Comparison of ENCODE assay signal across 8 mouse cellular contexts in the genomic region with DNA sequence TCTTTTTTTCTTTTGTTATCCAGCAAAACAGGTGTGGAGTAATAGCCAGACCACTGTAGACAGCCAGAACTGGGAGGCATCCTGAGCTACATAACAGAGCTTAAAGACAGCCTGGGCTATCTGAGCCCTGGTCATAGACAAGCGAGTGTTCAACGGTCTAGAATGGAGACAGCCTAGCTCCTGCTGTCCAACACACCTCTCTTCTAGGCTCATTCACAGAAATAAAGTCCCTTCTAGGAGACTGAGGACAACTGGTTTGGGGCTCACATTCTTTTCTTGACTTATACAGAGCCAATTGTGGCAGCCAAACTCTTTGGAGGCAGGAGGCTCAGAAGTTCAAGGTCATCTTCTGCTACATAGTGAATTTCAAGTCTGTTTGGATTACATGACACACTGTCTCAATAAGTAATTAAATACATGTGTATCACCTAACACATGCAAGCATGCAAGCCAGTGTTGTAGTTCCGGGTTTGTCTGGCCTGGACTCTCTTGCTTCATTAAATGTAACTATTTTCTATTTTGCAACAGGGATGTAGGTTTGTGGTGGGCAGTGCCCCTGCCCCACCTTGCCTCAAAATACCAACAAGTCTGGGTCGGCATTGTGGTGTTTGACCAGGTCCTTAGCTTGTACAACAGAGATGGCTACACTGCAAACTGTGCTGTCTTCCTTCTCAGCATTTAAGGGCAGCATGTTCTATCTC. TPM values are rescaled to one million over a fixed set of nuclear protein-coding genes. Genes with fewer than 3 reads are reported as not detected.
DNase-seq lines count a peak whose midpoint lies in the region; ATAC-seq and TF ChIP-seq lines count a peak whose summit lies in the region.

No protein-coding gene starts in this region.

- H3K9ac ChIP-seq in heart, postnatal 0 days (replicated peaks; ENCODE audit: low read depth, low read length) = peak overlapping the region; percentile 60
- no peak overlapping the region; the same call in 1 of the 2 replicates for H3K9ac ChIP-seq in hindbrain, embryonic 16.5 days (ENCODE audit: low read depth, low read length)
- no peak overlapping the region for H3K9ac ChIP-seq in midbrain, embryonic 14.5 days (replicated peaks; ENCODE audit: low read length)

- no peak for ATAC-seq in heart, postnatal 0 days (ENCODE audit: insufficient read depth, low read depth)
- ATAC-seq in activated CD4-positive, CD25-positive, alpha-beta regulatory T cell, adult 4 months = peak; percentile 26
- ATAC-seq in hindbrain, embryonic 16.5 days = no peak
- no peak for ATAC-seq in midbrain, embryonic 14.5 days (ENCODE audit: low FRiP score, low TSS enrichment)

- H3K27ac ChIP-seq in heart, postnatal 0 days (ENCODE audit: low read depth) = peak overlapping the region; percentile 63
- H3K27ac ChIP-seq in hindbrain, embryonic 16.5 days (ENCODE audit: low read depth, low read length) = no peak overlapping the region
- H3K27ac ChIP-seq in midbrain, embryonic 14.5 days (replicated peaks; ENCODE audit: low read depth, low read length) = no peak overlapping the region

- H3K27me3 ChIP-seq in heart, postnatal 0 days (ENCODE audit: control insufficient read depth, insufficient read depth, low read length) = no peaks in the 10 kb centered on the region
- no peaks in the 10 kb centered on the region for H3K27me3 ChIP-seq in hindbrain, embryonic 16.5 days (replicated peaks; ENCODE audit: control insufficient read depth, insufficient read depth, low read length)
- no peaks in the 10 kb centered on the region for H3K27me3 ChIP-seq in midbrain, embryonic 14.5 days (ENCODE audit: control insufficient read depth, insufficient read depth, low read length)

- peaks cover 9% of the 10 kb centered on the region; the same call in 1 of the 2 replicates for H3K4me1 ChIP-seq in heart, postnatal 0 days (ENCODE audit: control insufficient read depth, insufficient read depth)
- no peaks in the 10 kb centered on the region for H3K4me1 ChIP-seq in hindbrain, embryonic 16.5 days (ENCODE audit: control insufficient read depth, insufficient read depth, low read depth, low read length)
- H3K4me1 ChIP-seq in midbrain, embryonic 14.5 days (ENCODE audit: control insufficient read depth, insufficient read depth, low read length) = no peaks in the 10 kb centered on the region

- H3K9me3 ChIP-seq in heart, postnatal 0 days (replicated peaks; ENCODE audit: control insufficient read depth, low read length) = no peaks in the 10 kb centered on the region
- no peaks in the 10 kb centered on the region for H3K9me3 ChIP-seq in hindbrain, embryonic 16.5 days (ENCODE audit: control insufficient read depth, low read length)
- H3K9me3 ChIP-seq in midbrain, embryonic 14.5 days (ENCODE audit: control insufficient read depth, low read length) = no peaks in the 10 kb centered on the region

- peak overlapping the region; percentile 80 for H3K4me2 ChIP-seq in heart, postnatal 0 days (ENCODE audit: low read depth, low read length)
- peak overlapping the region; percentile 70 for H3K4me2 ChIP-seq in hindbrain, embryonic 16.5 days (ENCODE audit: low read length)
- peak overlapping the region; percentile 68 for H3K4me2 ChIP-seq in midbrain, embryonic 14.5 days (ENCODE audit: low read length)

- TF ChIP-seq EP300 in heart, postnatal 0 days (IDR thresholded peaks at IDR 0.05; ENCODE audit: low read depth) = no peak

- TF ChIP-seq CTCF in heart, postnatal 0 days (IDR thresholded peaks at IDR 0.05; ENCODE audit: low read depth) = no peak

- 50% methylated on average over 4 of the region's 4 CpGs for WGBS in heart, postnatal 0 days
- WGBS in hindbrain, embryonic 16.5 days = 73% methylated on average over 4 of the region's 4 CpGs
- WGBS in midbrain, embryonic 14.5 days = 80% methylated on average over 4 of the region's 4 CpGs

- H3K4me3 ChIP-seq in heart, postnatal 0 days (ENCODE audit: low read depth, low read length) = peak overlapping the region; percentile 55
- H3K4me3 ChIP-seq in hindbrain, embryonic 16.5 days (ENCODE audit: low read length) = peak overlapping the region; percentile 49
- peak overlapping the region; percentile 44; the same call in 1 of the 2 replicates for H3K4me3 ChIP-seq in midbrain, embryonic 14.5 days (replicated peaks; ENCODE audit: low read depth, low read length)

- DNase-seq in heart, postnatal 0 days (ENCODE audit: low spot score) = no peak
- no peak for DNase-seq in heart, postnatal 14 days
- DNase-seq in midbrain, embryonic 14.5 days = peak; percentile 17
- no peak for DNase-seq in retina, postnatal 1 day
- no peak for DNase-seq in frontal cortex, adult 2 months (ENCODE audit: extremely low spot score in 1 of 2, low spot score in 1 of 2)
- DNase-seq in yolk sac, embryonic 10.5 days (ENCODE audit: low spot score) = no peak

- H3K36me3 ChIP-seq in heart, postnatal 0 days (replicated peaks; ENCODE audit: control insufficient read depth, insufficient read depth, low read length) = no peaks in the 10 kb centered on the region
- H3K36me3 ChIP-seq in hindbrain, embryonic 16.5 days (ENCODE audit: control insufficient read depth, insufficient read depth, low read length) = no peaks in the 10 kb centered on the region
- H3K36me3 ChIP-seq in midbrain, embryonic 14.5 days (ENCODE audit: control insufficient read depth, insufficient read depth, low read length) = no peaks in the 10 kb centered on the region

- intact Hi-C loops in heart, postnatal 14 days (cut with DNase I) = no loop called here

RNA-seq across cellular contexts. Expression of gene Zfp217, which starts 37.4 kb away (rescaled TPM):
- total RNA-seq in heart, postnatal 0 days (2014; rRNA removed; ENCODE audit: low replicate concordance) = 9.8 and 10.1 TPM in 2 replicates
- polyA plus RNA-seq in heart, postnatal 0 days (2015; fragmentation: Nextera tagmentation; extraction: Ambion mirVana) = 1.9 and 2.1 TPM in 2 replicates
- 10 to 100 TPM; 14.3 to 17.1 TPM for total RNA-seq in heart, postnatal 14 days (2021)
- 10 to 100 TPM in 1 of 2 experiments, 1 to 10 TPM in 1; 9.1 to 10.4 TPM for polyA plus RNA-seq in activated CD4-positive, CD25-positive, alpha-beta regulatory T cell, adult 4 months (2017; shearing (Covaris generic))
- 0.92 and 1.0 TPM in 2 replicates for polyA plus RNA-seq in hindbrain, embryonic 16.5 days (2015; fragmentation: Nextera tagmentation; extraction: Ambion mirVana)
- polyA plus RNA-seq in midbrain, embryonic 14.5 days (2014; fragmentation: Nextera tagmentation; extraction: Ambion mirVana) = 1.8 TPM in 2 replicates
- polyA plus RNA-seq in frontal cortex, adult 2 months (2012; rRNA removed) = 1.8 and 2.4 TPM in 2 replicates
